Mouse (Mus musculus) embryo, embryonic 10 days (tissue): ENCODE data around the gene Cntnap3.

Experiments
- DNase-seq: peaks from one replicate; pipeline ENCODE4 v3.0.0-alpha.2; 2015; ENCODE audit warnings: low spot score

Gene Cntnap3

GRCm38 (mm10) chr13:64903585-64904208 is at the start of gene Cntnap3:
TSS of gene Cntnap3 (minus strand) at chr13:64903955.
- peak; percentile 76 for DNase-seq

DNA sequence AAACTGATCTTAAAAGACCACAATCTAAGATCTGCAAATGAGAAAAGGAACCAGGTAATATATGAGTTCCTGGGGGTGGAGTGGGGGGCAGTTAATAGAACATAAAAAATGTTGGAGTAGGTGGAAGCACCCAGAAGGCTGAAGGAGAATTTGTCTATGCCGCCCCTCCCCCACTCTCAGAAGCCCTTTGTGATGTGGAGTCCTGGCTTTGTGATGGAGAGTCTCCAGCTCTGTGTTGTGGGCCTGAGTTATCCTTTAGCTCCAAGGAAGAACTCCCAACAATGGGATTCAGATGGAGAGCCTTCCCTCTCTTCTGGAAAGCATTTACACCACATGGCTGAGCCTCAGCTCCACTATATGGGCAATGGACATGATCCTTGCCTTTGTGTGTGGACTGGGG is 13.4 kb upstream of the Cntnap3 start, which contains the start of gene Spata31:
TSS of gene Spata31 (plus strand) at position 216 of the 400 bp plus-strand sequence.
- no peak for DNase-seq

- DNase-seq: no peak
These were observed 623 bp downstream of the Cntnap3 start for GRCm38 (mm10) chr13:64903132-64903531.

- no peak for DNase-seq
These were observed 38.4 kb downstream of the Cntnap3 start for GRCm38 (mm10) chr13:64865397-64865796.

GRCm38 (mm10) chr13:64824856-64825255 is 78.9 kb downstream of the Cntnap3 start:
- DNase-seq: peak; percentile 39

GRCm38 (mm10) chr13:64745383-64745782 is 158.4 kb downstream of the Cntnap3 start:
- no peak for DNase-seq

DNA sequence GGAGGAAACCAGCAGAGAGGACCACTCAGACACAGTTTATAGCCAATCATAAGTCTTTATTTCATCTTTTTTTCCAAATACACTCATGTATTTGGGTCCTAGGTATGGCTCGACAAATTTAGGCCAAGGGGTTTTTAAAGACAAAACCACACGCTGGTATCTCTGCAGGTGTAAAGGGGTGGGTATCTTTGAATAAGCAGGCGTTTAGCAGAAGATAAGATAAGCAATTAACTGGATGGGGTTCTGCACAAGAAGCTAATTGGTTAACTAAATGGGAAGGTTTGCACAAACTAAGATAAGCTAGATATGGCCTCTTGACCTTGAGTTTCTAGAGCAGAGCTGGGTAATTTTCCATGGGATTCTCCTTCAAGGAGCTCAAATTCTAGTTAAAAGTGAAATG is 171.5 kb downstream of the Cntnap3 start:
- DNase-seq: no peak

GRCm38 (mm10) chr13:64716791-64717190 is 187.0 kb downstream of the Cntnap3 start:
- no peak for DNase-seq

DNA sequence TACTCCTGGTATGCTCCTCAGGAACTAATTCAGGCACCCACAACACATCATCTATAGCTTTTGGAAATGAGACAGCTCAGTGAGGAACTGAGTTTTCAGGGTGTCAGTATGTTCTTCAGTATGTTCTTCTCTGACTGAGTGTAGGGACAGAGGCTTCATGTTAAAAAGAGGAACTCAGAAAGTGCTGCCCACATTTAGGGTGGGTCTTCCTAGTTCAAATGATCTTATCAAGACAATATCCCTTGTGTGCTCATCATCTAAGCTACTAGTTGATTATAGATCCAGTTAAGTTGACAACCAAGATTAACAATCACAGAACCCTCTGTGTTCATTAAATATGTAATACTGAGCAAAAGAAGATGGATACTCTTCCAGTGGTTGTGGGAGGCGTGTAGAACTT is 211.3 kb downstream of the Cntnap3 start:
- DNase-seq: no peak
